Mouse (Mus musculus) liver, embryonic 16.5 days (tissue): Measurements from ENCODE around the gene Plaa. TPM values are rescaled to one million over a fixed set of nuclear protein-coding genes. Genes with fewer than 3 reads are reported as not detected.
A peak's percentile ranks its signal among the peaks of the same experiment; 100 is the strongest.

Source experiments
- ATAC-seq: fragments of 200-750 bp; cut with Nextera tagmentation; 2 replicates; pipeline ENCODE4 v1.8.0; 2017; ENCODE audit warnings: low read depth, mild to moderate bottlenecking, moderate number of reproducible peaks, moderate library complexity
- H3K27ac ChIP-seq: fragments of 300-500 bp; sonication (generic); 2 replicates; pipeline ENCODE4 v1.5.1; 2014; ENCODE audit warnings: mild to moderate bottlenecking, low read length
- H3K27me3 ChIP-seq: fragments of 300-500 bp; sonication (generic); 2 replicates; pipeline ENCODE4 v1.6.1; 2014; ENCODE audit warnings: low read depth, low read length, mixed read lengths; ENCODE audit not compliant: control insufficient read depth, insufficient read depth
- H3K36me3 ChIP-seq: fragments of 300-500 bp; sonication (generic); 2 replicates; pipeline ENCODE4 v1.6.1; 2014; ENCODE audit warnings: mild to moderate bottlenecking; ENCODE audit not compliant: control insufficient read depth, insufficient read depth
- H3K4me1 ChIP-seq: fragments of 300-500 bp; sonication (generic); 2 replicates; pipeline ENCODE4 v1.6.1; 2014; ENCODE audit warnings: low read depth, low read length, mixed read lengths; ENCODE audit not compliant: control insufficient read depth
- H3K4me2 ChIP-seq: fragments of 300-500 bp; sonication (generic); 2 replicates; pipeline ENCODE4 v1.6.1; 2014; ENCODE audit warnings: low read depth, low read length, mixed read lengths
- H3K4me3 ChIP-seq: fragments of 300-500 bp; sonication (generic); 2 replicates; pipeline ENCODE4 v1.5.1; 2014; ENCODE audit warnings: low read depth, mild to moderate bottlenecking, low read length
- H3K9ac ChIP-seq: fragments of 300-500 bp; sonication (generic); 2 replicates; pipeline ENCODE4 v1.6.1; 2014; ENCODE audit warnings: low read depth, low read length
- H3K9me3 ChIP-seq: fragments of 300-500 bp; sonication (generic); replicated peaks from 2 replicates; pipeline ENCODE4 v1.6.1; 2016; ENCODE audit warnings: low read length; ENCODE audit not compliant: control insufficient read depth
- WGBS: fragments of 180-500 bp; shearing (Covaris S2); extraction: QIAGEN DNeasy Blood & Tissue Kit; methylation state at CpG from one replicate; pipeline ENCODE4 v1.1.7; 2014; ENCODE audit not compliant: insufficient replicate concordance; 5-methylcytosine and 5-hydroxymethylcytosine counted together
- polyA plus RNA-seq: library from polyadenylated mRNA; unstranded; fragments of >200 nt; fragmentation: Nextera tagmentation; extraction: Ambion mirVana; gene quantifications from 2 replicates; pipeline ENCODE4 v1.2.1, GENCODE M21; 2015

Plaa gene
- polyA plus RNA-seq, 1 experiment from 2014 or later: 22.2 TPM

DNA sequence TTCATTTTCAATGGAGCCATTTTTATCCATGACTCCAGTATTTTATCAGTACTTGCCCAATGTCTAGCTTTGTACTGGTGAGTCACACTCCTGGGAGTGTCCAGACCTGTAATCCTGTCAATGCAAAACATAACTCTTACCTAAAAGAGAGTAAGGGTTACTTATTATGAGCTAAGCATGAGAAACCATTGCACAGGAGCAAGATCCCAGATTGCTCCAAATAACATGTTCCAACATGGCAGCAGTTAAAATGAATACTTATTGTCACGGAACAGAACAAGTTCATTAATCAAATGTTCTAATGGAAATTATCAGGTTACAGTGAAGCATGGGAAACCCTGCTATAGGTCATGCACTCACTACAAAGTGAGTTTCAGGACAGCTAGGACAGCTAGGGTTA, 42.7 kb downstream of the Plaa start:
- Histone ChIP-seq H3K4me3 (no peak overlapping the region), H3K36me3 (no peaks in the 10 kb centered on the region), H3K4me2 (no peak overlapping the region), H3K4me1 (peaks cover 5% of the 10 kb centered on the region), H3K9ac (no peak overlapping the region), H3K9me3 (no peaks in the 10 kb centered on the region), H3K27me3 (no peaks in the 10 kb centered on the region), H3K27ac (no peak overlapping the region)
- ATAC-seq: no peak
- 66% methylated on average over 1 of the region's 1 CpGs for WGBS

DNA sequence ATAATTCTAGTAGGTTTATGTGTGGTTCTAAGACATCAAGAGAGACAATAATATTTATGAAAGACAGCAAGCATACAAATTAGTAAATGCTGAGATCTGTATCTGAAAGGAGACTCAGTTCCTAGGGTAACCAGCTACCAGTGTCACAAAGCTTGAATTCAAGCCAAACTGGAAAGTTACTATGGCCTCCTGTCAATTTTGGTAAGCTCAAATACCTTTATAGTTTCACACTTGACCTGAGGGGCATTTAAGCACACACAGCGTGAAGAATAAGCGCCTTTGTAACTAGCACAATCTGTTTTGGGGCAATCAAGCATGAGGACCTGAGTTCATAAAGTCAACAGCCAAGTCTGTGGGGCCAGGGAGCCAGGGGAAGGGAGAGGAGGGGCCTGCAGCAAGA, 43.8 kb downstream of the Plaa start:
- Histone ChIP-seq H3K27me3 (no peaks in the 10 kb centered on the region), H3K4me2 (no peak overlapping the region), H3K27ac (no peak overlapping the region), H3K9me3 (no peaks in the 10 kb centered on the region), H3K4me1 (peaks cover 6% of the 10 kb centered on the region), H3K36me3 (no peaks in the 10 kb centered on the region), H3K4me3 (no peak overlapping the region), H3K9ac (no peak overlapping the region)
- no peak for ATAC-seq
- 55% methylated on average over 2 of the region's 2 CpGs for WGBS

DNA sequence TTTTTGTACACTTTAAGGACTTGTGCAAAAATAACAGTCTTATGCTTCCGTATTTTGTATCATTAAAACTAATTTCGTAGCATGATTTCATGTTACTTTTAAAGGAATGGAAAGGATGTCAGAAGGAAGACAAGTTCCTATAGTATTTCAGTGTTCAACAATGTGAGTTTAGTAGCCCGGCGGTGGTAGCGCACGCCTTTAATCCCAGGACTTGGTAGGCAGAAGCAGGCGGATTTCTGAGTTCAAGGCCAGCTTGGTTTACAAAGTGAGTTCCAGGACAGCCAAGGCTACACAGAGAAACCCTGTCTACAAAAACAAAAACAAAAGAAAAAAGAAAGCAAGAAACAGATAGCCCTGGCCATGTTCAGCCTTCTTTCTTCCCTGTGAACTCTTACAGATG, 45.9 kb downstream of the Plaa start:
- no peaks in the 10 kb centered on the region for H3K36me3 ChIP-seq
- H3K27ac ChIP-seq: no peak overlapping the region
- ATAC-seq: no peak
- no peaks in the 10 kb centered on the region for H3K27me3 ChIP-seq
- no peak overlapping the region for H3K9ac ChIP-seq
- no peak overlapping the region for H3K4me3 ChIP-seq
- no peaks in the 10 kb centered on the region for H3K9me3 ChIP-seq
- peaks cover 6% of the 10 kb centered on the region for H3K4me1 ChIP-seq
- H3K4me2 ChIP-seq: peak overlapping the region; percentile 63
- WGBS: 78% methylated on average over 7 of the region's 7 CpGs

DNA sequence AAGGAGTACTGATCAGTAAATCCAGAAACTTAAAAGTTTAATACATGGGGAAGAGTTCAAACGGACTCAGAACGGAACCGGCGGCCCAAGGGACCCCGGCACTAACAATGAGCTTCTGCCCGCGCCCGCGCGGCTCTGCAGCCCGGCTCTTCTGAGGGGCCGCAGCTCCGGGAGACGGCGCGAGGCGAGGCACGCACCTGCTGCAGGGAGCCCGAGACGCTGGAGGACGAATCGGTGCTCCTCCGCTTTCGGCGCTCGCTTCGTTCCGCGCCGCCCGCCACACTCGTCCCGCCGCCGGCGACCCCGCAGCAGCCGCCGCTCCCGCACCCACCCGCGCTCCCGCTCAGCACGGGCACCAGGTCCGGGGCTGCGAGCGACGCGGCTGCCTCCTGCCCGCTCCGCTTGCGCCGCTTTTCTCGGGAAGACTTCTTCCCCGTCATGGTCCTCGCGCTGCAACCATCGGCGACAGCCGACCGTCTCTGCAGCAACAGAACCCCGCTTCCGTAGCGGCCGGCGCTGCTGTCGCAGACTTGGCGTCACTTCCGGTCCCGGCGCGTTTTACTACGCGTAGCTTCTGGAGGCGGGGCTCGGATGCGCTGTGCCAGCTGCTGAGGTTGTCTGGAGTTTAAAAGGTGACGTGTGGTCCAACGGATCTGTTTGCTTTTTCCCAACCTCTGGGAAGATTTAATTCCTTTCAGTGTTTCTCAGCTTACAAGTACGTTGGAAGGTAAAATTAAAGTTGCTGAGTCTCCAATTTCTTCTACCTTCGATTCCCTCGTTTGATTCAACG, 46.6 kb downstream of the Plaa start, which contains the start of the genes Gm10306 and Caap1:
Gene Gm10306 (plus strand): TSS at position 282 of the 790 bp plus-strand sequence.
Gene Caap1 (minus strand): TSS at position 532 of the 790 bp plus-strand sequence.
- under 1% methylated on average over 83 of the region's 83 CpGs for WGBS

DNA sequence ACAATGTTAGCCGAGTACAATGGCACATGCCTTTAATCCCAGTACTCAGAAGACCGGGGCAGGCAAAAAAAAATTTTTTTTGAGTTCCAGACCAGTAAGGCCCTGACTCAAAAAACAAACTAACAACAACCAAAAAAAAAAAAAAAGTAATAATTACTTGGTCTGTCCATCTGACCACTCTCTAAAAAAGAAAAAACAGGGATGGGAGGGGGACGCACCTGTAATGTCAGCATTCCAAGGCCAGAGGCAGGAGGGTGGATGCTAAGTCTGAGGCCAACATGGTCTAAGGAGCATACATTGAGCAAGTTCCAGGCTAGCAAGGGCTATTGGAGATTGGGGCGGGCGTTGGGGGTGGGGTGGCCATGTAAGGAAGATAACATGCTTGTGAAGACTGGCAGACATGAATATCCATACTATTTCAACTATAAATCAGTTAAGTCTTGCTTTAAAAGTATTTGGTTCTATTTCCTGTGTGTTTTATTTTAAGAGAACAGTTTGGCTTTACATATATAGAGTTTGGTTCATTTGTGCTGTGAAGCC, 48.0 kb downstream of the Plaa start:
- H3K27ac ChIP-seq: no peak overlapping the region
- H3K9ac ChIP-seq: peak overlapping the region; percentile 28; the same call in 1 of the 2 replicates
- ATAC-seq: no peak
- H3K4me2 ChIP-seq: peak overlapping the region; percentile 63
- 55% methylated on average over 5 of the region's 5 CpGs for WGBS
- no peaks in the 10 kb centered on the region for H3K27me3 ChIP-seq
- no peaks in the 10 kb centered on the region for H3K36me3 ChIP-seq
- H3K9me3 ChIP-seq: no peaks in the 10 kb centered on the region
- H3K4me3 ChIP-seq: peak overlapping the region; percentile 99
- H3K4me1 ChIP-seq: peaks cover 6% of the 10 kb centered on the region

More for the DNA sequence above, 46.6 kb downstream of the Plaa start, which contains the start of the genes Gm10306 and Caap1:
- ATAC-seq: peak; percentile 98
- Histone ChIP-seq H3K27ac (peak within 1 kb of the TSS; percentile 83), H3K27me3 (no peaks in the 10 kb centered on the region), H3K4me3 (peak within 1 kb of the TSS; percentile 99), H3K36me3 (no peaks in the 10 kb centered on the region), H3K9ac (peak within 1 kb of the TSS; percentile 88), H3K4me2 (peak within 1 kb of the TSS; percentile 63), H3K9me3 (no peaks in the 10 kb centered on the region), H3K4me1 (peaks cover 6% of the 10 kb centered on the region)

DNA sequence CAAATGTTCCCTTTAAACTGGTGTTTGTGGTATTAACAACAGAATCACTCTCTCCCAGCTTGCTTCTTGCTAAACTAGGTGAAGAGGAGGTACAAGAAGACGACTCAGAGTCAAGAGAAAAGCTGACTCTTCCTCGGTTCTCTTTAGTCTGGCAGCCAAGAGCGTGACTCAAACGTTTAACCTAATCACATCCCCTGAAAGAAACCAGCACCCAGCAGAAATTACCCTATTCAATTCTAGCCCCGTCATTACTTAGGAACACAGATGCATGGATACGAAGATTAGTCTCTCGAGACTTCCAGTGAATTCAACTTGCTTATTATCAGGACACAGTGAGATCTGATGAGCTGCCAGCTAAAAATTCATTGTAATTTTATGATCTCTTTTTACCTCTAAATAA, 58.7 kb downstream of the Plaa start:
- Histone ChIP-seq H3K4me2 (no peak overlapping the region), H3K9me3 (no peaks in the 10 kb centered on the region), H3K4me3 (no peak overlapping the region), H3K36me3 (no peaks in the 10 kb centered on the region; the same call in 1 of the 2 replicates), H3K9ac (no peak overlapping the region), H3K4me1 (no peaks in the 10 kb centered on the region), H3K27ac (no peak overlapping the region), H3K27me3 (no peaks in the 10 kb centered on the region)
- WGBS: 77% methylated on average over 7 of the region's 7 CpGs
- no peak for ATAC-seq

DNA sequence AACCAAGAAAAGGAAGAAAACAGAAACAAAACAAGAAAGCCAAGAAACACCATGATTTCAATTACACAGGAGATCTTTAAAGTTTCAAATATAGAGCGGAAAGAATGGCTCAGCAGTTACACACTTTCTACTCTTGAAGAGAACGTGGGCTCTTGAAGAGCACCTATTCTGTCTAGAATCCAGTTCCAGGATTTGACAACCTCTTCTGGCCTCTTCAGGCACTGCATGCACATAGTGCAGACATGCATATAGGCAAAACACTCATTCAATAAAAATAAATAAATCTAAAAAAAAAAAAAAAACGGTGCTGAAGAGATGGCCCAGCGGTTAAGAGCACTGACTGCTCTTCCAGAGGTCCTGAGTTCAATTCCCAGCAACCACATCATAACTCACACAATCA, 60.0 kb downstream of the Plaa start:
- Histone ChIP-seq H3K4me2 (no peak overlapping the region), H3K9me3 (no peaks in the 10 kb centered on the region), H3K36me3 (no peaks in the 10 kb centered on the region; the same call in 1 of the 2 replicates), H3K9ac (no peak overlapping the region), H3K27me3 (no peaks in the 10 kb centered on the region), H3K27ac (no peak overlapping the region), H3K4me1 (no peaks in the 10 kb centered on the region), H3K4me3 (no peak overlapping the region)
- ATAC-seq: no peak
- WGBS: 77% methylated on average over 4 of the region's 4 CpGs

DNA sequence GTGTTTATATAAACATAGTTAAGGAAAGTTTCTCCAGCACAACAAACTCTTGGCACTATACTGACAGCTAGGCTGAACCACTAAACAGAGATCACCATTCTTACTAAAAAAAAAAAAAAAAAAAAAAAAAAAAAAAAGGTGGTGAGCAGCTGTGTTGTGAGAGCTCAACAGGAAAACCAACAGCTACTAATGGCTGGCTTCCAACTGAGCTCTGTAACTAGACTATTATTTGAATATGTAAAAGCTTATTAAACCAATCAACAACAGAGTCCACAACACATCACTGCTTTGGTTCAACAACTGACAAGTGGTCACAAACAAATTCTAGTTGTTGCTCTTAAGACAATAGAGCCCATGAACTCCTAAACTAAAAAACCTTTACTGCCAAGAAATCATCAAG, 69.8 kb downstream of the Plaa start:
- no peak for ATAC-seq
- no peaks in the 10 kb centered on the region for H3K4me1 ChIP-seq
- H3K4me2 ChIP-seq: no peak overlapping the region
- no peak overlapping the region for H3K4me3 ChIP-seq
- no peak overlapping the region for H3K27ac ChIP-seq
- no peaks in the 10 kb centered on the region for H3K27me3 ChIP-seq
- H3K36me3 ChIP-seq: no peaks in the 10 kb centered on the region
- no peak overlapping the region for H3K9ac ChIP-seq
- H3K9me3 ChIP-seq: no peaks in the 10 kb centered on the region

DNA sequence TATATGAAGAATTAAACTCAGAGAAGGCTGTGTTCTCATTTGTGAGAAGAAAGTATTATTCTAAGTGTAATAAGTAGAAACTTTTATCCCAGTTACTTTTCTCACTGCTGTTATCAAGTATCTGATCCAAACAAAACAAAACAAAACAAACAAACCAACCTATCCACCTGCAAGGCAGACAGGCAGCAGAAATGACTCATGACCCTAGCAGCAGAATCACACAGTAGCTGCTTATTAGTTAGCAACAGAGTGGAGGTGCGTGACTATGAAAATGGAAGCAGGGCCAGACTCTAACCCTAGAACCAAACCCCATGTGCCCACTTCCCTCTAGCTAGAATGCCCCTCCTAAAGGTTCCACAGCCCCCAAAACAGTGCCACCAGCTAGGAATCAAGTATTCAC, 73.6 kb downstream of the Plaa start:
- no peak for ATAC-seq

More for the DNA sequence above, 73.6 kb downstream of the Plaa start:
- WGBS: 93% methylated on average over 1 of the region's 1 CpGs
- Histone ChIP-seq H3K27me3 (no peaks in the 10 kb centered on the region), H3K9me3 (no peaks in the 10 kb centered on the region), H3K4me2 (no peak overlapping the region), H3K27ac (no peak overlapping the region), H3K9ac (no peak overlapping the region), H3K36me3 (no peaks in the 10 kb centered on the region), H3K4me3 (no peak overlapping the region), H3K4me1 (no peaks in the 10 kb centered on the region)
